Mouse (Mus musculus): ENCODE measurements at regions not wholly inside any gene's neighbourhood (a gene's known extent, or its start where the extent isn't known, plus 50 kb on each side); places are given as distances from the start of the nearest gene placed in this dataset.
"Not testable (repeated sequence)": the region's sequence is repeated elsewhere in the genome, so short reads cannot be mapped to it uniquely, and the experiment has no call there.

GRCm38 (mm10) chrX:152511922-152512321, 51.2 kb upstream of the Cldn34a start:
- H3K4me2 ChIP-seq (ENCODE audit: low read length); DNase-seq (ENCODE audit: low spot score); H3K36me3 ChIP-seq (ENCODE audit: control insufficient read depth, insufficient read depth, low read length); H3K9ac ChIP-seq (ENCODE audit: low read length); H3K4me1 ChIP-seq (ENCODE audit: control insufficient read depth, insufficient read depth, low read length); H3K27ac ChIP-seq (ENCODE audit: low read depth, low read length); ATAC-seq; H3K4me3 ChIP-seq (ENCODE audit: low read depth, low read length); H3K9me3 ChIP-seq (replicated peaks; ENCODE audit: control insufficient read depth, low read length); H3K27me3 ChIP-seq (replicated peaks; ENCODE audit: control insufficient read depth, insufficient read depth, low read length): not testable (repeated sequence)
- 71% methylated on average over 2 of the region's 5 CpGs for WGBS

- not testable (repeated sequence) for H3K27ac ChIP-seq (ENCODE audit: low read depth, low read length); H3K9ac ChIP-seq (ENCODE audit: low read length); H3K4me3 ChIP-seq (ENCODE audit: low read depth, low read length); DNase-seq (ENCODE audit: low spot score); H3K4me1 ChIP-seq (ENCODE audit: control insufficient read depth, insufficient read depth, low read length); H3K9me3 ChIP-seq (replicated peaks; ENCODE audit: control insufficient read depth, low read length); H3K27me3 ChIP-seq (replicated peaks; ENCODE audit: control insufficient read depth, insufficient read depth, low read length); H3K36me3 ChIP-seq (ENCODE audit: control insufficient read depth, insufficient read depth, low read length); H3K4me2 ChIP-seq (ENCODE audit: low read length)
- no CpG with 5 or more reads among the region's 3 CpGs for WGBS
- ATAC-seq: peak; percentile 48; the same call in 1 of the 2 replicates
Measured at GRCm38 (mm10) chrX:152505405-152505804, 57.7 kb upstream of the Cldn34a start.

GRCm38 (mm10) chrX:152499371-152499957, 63.7 kb upstream of the Cldn34a start:
- H3K9ac ChIP-seq (ENCODE audit: low read length); H3K4me2 ChIP-seq (ENCODE audit: low read length); H3K4me3 ChIP-seq (ENCODE audit: low read depth, low read length); H3K9me3 ChIP-seq (replicated peaks; ENCODE audit: control insufficient read depth, low read length); H3K27ac ChIP-seq (ENCODE audit: low read depth, low read length); DNase-seq (ENCODE audit: low spot score); ATAC-seq; H3K36me3 ChIP-seq (ENCODE audit: control insufficient read depth, insufficient read depth, low read length); H3K4me1 ChIP-seq (ENCODE audit: control insufficient read depth, insufficient read depth, low read length); H3K27me3 ChIP-seq (replicated peaks; ENCODE audit: control insufficient read depth, insufficient read depth, low read length): not testable (repeated sequence)
- no CpG with 5 or more reads among the region's 5 CpGs for WGBS

- H3K4me3 ChIP-seq (ENCODE audit: low read depth, low read length): no peak overlapping the region
- no peaks in the 10 kb centered on the region for H3K9me3 ChIP-seq (replicated peaks; ENCODE audit: control insufficient read depth, low read length)
- 36% methylated on average over 4 of the region's 4 CpGs for WGBS
- H3K4me1 ChIP-seq (ENCODE audit: control insufficient read depth, insufficient read depth, low read length): no peaks in the 10 kb centered on the region
- no peak overlapping the region for H3K9ac ChIP-seq (ENCODE audit: low read length)
- no peak for ATAC-seq
- DNase-seq (ENCODE audit: low spot score): peak; percentile 14
- no peaks in the 10 kb centered on the region for H3K36me3 ChIP-seq (ENCODE audit: control insufficient read depth, insufficient read depth, low read length)
- no peak overlapping the region for H3K4me2 ChIP-seq (ENCODE audit: low read length)
- H3K27ac ChIP-seq (ENCODE audit: low read depth, low read length): no peak overlapping the region
- peaks cover 3% of the 10 kb centered on the region; the same call in 1 of the 2 replicates for H3K27me3 ChIP-seq (replicated peaks; ENCODE audit: control insufficient read depth, insufficient read depth, low read length)
Measured at GRCm38 (mm10) chrX:152471387-152472010, 91.6 kb upstream of the Cldn34a start.

- not testable (repeated sequence) for DNase-seq (ENCODE audit: low spot score); ATAC-seq; H3K4me3 ChIP-seq (ENCODE audit: low read depth, low read length); H3K27me3 ChIP-seq (replicated peaks; ENCODE audit: control insufficient read depth, insufficient read depth, low read length); H3K4me1 ChIP-seq (ENCODE audit: control insufficient read depth, insufficient read depth, low read length); H3K9me3 ChIP-seq (replicated peaks; ENCODE audit: control insufficient read depth, low read length); H3K9ac ChIP-seq (ENCODE audit: low read length); H3K27ac ChIP-seq (ENCODE audit: low read depth, low read length); H3K4me2 ChIP-seq (ENCODE audit: low read length); H3K36me3 ChIP-seq (ENCODE audit: control insufficient read depth, insufficient read depth, low read length)
- WGBS: no CpG with 5 or more reads among the region's 5 CpGs
Measured at GRCm38 (mm10) chrX:152424432-152424958, 56.0 kb upstream of the Gpr173 start.

- DNase-seq (ENCODE audit: low spot score); H3K4me3 ChIP-seq (ENCODE audit: low read depth, low read length); H3K27me3 ChIP-seq (replicated peaks; ENCODE audit: control insufficient read depth, insufficient read depth, low read length); H3K9me3 ChIP-seq (replicated peaks; ENCODE audit: control insufficient read depth, low read length); H3K9ac ChIP-seq (ENCODE audit: low read length); H3K4me2 ChIP-seq (ENCODE audit: low read length); H3K27ac ChIP-seq (ENCODE audit: low read depth, low read length); H3K4me1 ChIP-seq (ENCODE audit: control insufficient read depth, insufficient read depth, low read length); H3K36me3 ChIP-seq (ENCODE audit: control insufficient read depth, insufficient read depth, low read length): not testable (repeated sequence)
- peak; percentile 68 for ATAC-seq
- no CpG with 5 or more reads among the region's 3 CpGs for WGBS
Measured at GRCm38 (mm10) chrX:152418512-152418911, 50.0 kb upstream of the Gpr173 start.
